Mouse (Mus musculus): ENCODE results near the gene Myom1.
"Not testable (repeated sequence)": the region's sequence is repeated elsewhere in the genome, so short reads cannot be mapped to it uniquely, and the experiment has no call there.

The Myom1 gene

DNA sequence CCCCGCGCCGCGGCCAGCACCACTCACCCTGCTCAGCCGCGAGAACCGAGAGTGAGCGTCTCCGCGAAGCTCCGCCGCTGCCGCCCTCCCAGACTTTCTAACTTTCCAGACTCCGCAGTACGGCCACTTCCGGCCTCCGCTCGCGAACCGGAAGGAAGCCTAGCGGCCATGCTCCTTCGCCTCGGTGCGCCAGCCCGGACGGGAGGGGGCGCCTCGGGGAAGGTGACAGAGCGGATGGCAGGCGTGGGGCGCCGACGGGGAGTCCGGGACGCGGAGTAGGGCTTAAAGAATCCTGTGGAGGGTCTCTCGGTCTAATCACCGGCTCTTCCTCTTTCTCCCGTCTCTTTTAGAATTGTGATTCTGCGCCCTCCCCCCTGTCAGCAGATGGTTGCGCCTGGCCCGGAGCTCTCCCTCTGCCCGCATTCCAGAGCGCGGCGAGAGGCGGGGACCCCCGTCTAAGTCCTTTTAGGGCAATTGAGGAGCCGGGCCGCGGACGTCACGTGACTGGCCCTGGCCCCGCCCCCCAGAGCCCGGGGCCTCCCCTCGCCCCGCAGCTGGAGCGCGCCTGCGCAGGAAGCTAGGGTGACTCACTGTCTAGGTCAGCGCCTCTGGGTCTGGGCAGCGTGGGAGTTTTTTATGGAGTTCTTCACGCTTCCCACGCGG is at the start of gene Myom1:
Gene Myom1 (plus strand): TSS at position 553 of the 663 bp plus-strand sequence.
- DNase-seq (ENCODE audit: low read depth, low spot score), result peak; percentile 89

DNA sequence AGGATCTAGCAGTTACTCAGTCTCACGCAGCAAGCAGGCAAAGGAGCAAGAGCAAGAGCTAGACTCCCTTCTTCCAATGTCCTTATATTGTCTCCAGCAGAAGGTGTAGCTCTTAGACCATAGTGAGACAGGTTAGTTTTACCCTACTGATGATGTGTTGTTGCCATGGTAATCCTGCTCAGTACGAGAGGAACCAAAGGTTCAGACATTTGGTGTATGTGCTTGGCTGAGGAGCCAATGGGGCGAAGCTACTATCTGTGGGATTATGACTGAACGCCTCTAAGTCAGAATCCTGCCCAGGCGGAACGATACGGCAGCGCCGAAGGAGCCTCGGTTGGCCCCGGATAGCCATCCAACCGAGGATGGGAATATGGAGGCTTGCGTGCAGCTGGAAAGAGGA is 38.9 kb upstream of the Myom1 start:
- not testable (repeated sequence) for DNase-seq (ENCODE audit: low read depth, low spot score)

DNA sequence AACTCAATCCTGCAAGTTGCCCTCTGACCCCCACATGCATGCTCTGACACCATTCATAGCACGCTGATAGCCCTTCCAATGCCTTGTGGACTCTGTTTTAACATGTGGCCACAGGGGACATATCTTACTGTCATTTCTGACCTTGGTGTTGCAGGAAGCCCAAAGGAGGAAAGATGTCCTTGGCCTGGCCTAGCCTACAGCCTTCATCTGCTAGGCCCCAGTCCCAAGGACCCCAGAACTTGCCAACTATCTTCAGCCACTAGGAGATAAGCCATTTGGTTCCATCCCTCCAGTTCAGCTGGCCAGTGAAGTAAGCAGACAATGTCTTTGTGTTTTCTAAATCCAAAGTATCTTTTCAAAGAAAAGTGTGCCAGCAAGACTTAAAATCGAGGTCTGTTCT is 37.2 kb upstream of the Myom1 start:
- no peak for DNase-seq (ENCODE audit: low read depth, low spot score)

DNA sequence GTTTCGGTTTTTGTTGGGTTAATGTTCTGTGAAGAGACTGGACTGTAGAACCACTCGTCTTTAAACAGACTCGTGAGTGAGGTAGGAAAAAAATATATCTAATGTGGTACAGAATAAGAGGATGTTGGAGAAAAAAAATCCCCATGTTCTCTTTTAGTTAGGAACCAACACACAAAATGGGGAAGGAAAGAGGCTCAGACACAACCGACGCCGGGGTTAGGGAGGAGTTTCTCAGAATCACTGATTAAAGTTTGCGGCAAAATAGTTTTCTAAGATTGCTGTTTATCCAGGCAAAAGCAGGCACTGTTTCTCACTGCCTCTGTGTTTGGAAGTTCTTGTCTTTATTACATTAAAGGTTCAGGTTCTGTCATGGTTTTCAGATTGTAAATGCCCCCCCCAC is 36.3 kb upstream of the Myom1 start:
- no peak for DNase-seq (ENCODE audit: low read depth, low spot score)

DNA sequence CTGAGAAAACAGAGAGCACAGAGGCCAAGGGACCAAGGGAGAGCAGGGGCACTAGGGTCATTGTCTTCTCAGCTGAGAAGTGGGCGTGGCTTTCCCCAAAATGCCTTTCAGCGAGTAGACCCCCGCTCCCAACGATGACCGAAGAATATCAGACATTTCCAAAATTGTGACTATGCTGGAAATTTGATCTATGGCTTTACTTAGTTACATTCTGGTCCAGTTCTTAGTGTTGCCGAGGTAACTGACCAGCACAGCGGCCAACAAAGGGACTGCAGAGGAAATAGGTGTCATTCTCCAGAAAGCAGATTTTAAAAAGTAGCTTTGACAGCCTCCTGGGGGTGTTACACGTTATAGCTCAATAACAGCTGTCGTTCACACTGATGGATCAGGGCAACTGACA is 35.2 kb upstream of the Myom1 start:
- no peak for DNase-seq (ENCODE audit: low read depth, low spot score)

DNA sequence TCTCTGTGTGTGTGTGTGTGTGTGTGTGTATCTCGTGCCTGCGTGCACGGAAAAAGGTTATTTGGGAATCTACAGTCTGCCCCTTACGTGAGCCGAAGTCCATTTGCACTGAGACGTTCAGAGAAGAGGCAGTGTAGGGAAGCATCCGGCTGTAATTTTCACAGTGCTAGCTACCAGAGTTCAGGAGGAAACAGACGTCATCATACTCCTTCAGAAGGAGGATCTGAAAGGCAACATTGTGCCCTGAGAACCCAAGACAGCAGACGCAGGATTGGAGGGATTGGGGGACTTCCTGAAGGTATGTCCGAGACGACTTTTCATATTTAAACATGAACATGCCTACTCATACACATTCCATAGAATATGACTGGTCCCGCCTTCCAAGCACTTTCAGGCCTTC is 34.8 kb upstream of the Myom1 start:
- no peak for DNase-seq (ENCODE audit: low read depth, low spot score)

DNA sequence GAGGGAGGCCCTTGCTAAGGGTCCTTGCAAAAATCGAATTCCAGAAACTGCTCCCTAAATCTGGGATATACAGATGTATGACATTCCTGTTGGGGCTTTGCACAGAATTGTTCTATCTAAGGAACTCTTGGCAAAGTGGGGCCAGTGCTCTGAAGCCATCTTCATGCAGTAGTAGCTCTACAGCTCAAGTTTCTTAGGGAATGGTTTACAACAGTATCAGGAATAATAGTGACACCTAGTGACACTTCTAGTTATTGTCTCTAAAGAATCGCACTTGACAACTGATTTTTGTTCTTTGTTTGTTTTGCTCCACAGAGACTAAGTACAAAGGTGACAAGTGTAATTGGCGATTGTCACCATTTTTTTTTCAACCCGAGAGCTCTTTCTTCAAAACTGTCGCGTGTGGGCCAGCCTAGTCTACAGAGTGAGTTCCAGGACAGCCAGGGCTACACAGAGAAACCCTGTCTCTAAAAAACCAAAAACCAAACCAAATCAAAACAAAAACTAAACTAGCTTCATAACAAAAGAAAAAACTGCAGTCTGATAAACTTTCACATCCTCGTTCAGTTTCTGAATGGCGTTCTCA is 33.7 kb upstream of the Myom1 start:
- peak; percentile 26 for DNase-seq (ENCODE audit: low read depth, low spot score)

DNA sequence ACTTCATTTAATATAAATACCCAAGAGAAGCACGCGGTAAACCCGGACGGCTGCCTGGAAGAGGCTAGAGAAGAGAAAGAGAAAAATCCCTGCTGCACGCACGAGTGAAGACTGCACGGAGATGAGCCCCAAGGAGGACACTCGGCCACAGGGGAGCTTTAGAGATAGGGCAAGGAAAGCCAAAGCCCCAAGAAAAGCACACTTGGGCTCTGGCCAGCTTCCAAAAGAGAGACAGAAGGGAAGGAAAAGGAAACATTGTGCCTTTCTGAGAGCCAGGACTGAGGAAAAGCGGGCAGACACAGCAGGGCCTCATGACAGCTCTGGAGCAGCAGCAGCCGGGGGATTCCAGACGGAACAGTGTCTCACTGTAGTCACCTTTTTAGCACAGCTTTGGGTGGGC is 31.2 kb upstream of the Myom1 start:
- no peak for DNase-seq (ENCODE audit: low read depth, low spot score)

DNA sequence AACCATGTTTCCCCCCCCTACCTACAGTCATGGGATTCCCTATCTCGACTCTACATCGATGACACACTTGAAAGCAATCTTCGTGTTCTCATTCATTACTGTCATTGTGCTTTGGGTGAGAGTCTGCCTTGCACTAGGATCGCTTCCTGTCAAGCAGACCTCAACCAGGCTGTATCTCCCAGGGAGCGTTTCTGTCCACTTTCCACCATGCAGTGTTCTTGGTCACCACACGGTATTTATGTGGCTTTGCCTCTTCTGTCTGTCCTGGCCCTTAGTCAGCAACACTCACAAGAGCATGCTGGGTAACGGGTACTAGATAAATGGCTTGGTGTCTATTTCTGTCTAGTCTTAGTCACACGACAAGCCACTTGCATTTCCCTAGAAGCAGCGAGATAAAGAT is 29.0 kb upstream of the Myom1 start:
- DNase-seq (ENCODE audit: low read depth, low spot score), result no peak

DNA sequence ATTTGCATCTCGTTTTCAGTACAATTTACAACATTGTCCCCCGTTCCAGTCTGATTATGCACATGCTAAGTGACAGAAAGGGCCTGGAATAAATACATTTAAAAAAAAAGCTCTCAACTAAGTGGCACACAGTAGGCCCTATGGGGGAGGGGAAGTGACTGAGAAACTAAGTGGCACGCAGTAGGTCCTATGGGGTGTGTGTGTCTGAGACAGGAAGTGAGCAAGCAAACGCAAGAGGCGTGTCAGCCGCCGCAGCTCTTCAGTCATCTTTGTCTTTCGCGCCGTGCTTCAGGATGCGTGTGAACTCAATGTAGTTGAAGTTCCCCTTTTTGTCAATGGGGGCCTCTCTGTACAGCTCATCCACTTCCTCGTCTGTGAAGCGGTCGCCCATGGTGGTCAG is 28.4 kb upstream of the Myom1 start:
- not testable (repeated sequence) for DNase-seq (ENCODE audit: low read depth, low spot score)

DNA sequence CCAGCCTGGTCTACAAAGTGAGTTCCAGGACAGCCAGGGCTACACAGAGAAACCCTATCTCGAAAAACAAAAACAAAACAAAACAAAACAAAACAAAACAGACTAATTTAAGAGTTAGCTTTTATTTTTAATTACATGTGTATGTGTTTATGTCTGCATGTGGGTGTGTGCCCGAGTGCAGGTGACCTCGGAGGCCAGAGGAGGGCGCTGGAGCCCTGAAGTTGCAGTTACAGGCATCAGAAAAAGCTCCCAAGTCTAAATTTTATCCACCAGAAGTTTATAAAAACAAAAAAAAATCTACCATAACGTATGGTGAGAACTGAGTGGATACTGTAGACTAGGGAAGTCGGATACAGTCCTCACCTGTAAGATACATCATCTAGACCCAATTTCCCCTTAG is 24.6 kb upstream of the Myom1 start:
- no peak for DNase-seq (ENCODE audit: low read depth, low spot score)

DNA sequence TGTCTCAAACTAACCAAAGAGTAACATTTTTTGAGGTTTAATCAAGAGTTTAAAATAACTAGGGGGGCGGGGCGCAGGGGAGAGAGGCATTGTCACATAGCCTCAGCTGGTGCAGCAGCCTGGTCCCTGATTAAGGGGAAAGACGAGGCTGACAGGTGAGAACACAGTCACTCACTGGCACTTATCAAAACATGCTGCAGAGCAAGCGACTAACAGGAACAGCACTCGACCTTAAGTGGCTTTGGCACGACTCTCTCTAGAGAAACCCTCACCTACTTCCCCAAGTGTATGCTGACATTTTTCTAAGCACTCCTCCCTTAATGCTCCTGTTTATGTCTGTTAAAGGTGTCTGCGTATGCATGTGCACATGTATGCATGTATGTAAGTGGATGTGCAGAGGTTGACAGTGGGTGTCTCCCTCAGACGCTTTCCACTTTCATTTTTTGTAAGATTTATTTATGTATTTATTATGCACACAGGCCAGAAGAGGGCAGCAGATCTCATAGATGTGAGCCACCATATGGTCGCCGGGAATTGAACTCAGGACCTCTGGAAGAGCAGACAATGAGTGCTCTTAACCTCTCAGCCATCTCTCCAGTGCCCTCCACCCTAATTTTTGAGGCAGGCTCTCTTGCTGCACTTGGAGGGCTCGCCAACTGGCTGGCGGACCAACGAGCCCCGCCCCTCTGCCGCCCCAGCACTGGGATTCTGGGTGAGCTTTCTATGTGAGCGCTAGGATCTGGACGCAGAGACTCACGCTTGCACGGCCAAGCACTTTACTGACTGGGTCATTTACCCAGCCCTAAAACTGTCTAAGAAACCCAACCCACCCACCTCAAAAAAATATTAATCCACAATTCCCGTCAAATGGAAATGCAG is 22.8 kb upstream of the Myom1 start:
- no peak for DNase-seq (ENCODE audit: low read depth, low spot score)

DNA sequence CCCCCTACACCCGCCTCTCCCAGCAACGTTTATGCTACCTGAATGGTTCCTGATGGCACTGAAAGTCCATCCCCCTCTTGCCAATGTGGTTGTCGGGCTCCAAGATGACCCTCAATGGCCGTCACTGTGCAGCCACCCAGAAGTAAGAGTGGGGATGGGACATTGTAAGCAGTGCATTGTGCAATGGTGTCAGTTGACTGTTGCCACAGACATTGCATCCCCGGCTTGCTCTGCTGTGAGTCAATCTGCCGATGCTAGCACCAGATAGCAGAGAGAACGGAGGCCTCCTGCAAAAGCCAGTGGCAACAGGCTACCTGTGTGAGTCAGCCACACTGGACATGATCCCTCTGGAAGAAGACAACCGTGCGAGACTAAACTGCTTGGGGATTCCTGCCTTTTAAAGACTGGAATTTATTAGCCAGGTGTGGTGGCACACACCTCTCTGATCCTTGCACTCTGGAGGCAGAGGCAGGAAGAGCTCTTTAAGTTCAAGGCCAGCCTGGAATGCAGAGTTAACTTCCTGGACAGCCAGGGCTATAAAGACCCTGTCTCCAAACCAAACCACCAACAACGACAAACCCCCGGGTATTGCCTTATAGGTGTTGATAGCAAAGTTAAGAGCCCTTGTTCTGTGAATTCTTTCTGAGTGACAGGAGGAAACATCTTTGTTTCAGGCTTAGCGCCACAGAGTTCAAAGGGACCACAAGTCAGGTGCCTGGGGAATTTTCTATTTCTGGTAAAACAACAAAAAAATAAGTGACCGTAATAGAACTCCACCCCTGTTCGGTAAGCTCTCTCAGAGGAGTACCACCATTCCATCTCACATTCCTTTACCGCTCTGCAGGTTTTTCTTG is 16.7 kb upstream of the Myom1 start:
- DNase-seq (ENCODE audit: low read depth, low spot score), result no peak

DNA sequence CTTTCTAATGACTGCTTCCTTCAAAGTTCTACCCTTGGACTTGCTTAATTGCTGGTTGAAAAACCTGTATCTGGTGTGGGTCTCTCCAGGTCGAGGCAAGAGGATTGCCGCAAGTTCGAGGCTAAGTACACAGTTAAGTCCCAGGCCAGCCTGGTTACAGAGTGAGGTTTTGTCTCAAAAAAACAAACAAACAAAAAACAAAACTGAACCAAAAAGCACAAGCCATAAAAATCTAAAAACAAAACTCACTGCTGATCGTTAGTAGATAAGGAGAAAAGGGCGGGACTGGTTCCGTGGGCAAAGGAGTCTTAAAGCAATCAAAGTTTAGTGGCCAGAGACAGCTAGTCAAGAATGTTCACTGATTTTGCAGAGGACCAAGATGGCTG is 16.1 kb upstream of the Myom1 start:
- no peak for DNase-seq (ENCODE audit: low read depth, low spot score)

DNA sequence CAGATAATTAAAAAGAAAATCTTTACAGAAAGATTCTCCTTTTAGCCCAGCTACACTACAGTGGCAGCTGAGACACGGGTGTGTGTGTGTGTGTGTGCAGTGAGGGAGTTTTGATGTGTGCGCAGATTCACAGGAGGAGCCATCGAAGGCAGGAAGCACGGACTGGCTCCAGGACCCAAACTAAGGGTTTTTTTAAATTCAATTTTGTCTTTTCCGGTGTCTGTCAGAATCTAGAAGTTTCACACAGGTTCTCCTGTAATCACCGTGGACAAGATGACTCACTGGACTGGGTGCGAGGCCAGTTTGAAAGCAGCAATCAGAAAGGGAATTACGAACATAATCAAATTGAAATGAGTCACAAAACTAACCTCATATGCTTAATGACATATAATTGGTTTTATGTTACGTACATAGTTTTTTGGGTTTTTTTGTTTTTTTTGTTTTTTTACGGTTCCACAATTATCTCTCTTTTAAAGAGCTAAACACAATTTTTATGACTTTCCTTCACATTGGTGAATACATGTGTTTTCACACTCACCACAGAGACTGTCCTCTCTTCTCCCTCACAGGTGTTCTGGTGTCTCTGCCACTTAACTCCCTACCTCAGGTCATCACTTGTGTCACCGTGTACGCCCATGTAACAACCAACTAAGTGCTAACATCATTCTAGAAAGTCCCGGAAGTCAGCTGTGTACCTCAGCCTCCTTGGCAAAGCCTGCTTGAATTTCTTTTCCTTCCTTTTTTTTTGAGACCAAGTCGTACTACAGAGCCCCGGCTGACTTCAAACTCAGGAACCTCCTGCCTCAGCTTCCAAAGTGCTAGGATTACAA is 15.4 kb upstream of the Myom1 start:
- no peak for DNase-seq (ENCODE audit: low read depth, low spot score)

DNA sequence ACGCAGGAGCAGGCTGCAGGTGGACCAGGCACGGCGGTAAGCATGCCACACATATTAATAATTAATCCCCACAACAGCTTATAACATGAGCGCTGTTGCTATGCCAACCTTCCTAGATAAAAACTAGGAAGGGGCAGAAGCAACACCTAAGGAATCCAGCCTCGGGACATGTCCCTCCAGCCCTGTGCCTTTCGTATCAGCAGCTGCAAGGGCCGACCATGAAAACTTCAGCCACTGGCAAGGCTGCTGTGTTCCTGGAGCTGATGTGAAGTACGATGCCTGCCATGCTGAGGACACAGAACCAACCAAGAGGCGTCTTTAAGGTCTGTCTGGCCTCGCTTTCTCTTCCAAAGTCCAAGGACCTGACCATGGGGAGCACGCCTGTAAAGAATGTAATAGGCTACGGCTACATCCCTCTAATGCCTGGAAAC is 14.1 kb upstream of the Myom1 start:
- no peak for DNase-seq (ENCODE audit: low read depth, low spot score)

DNA sequence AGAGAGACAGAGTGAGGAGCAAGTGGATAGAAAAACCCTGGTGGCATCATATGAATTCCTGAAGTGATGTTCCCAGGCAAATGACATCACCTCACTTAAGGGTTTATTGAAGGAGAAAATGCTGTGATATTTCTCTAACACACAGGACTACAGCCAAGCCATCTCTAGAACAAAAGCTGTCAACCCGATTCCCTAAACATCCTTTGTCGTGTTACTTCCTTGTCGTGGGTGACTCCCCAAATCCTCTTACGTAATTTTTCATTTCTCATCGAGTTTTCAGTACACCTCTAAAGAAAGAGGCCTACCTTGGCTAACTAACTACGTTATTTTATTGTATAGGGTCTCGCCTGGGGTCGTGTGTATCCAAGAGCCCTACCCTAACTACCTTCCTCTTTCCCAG is 13.0 kb upstream of the Myom1 start:
- no peak for DNase-seq (ENCODE audit: low read depth, low spot score)

DNA sequence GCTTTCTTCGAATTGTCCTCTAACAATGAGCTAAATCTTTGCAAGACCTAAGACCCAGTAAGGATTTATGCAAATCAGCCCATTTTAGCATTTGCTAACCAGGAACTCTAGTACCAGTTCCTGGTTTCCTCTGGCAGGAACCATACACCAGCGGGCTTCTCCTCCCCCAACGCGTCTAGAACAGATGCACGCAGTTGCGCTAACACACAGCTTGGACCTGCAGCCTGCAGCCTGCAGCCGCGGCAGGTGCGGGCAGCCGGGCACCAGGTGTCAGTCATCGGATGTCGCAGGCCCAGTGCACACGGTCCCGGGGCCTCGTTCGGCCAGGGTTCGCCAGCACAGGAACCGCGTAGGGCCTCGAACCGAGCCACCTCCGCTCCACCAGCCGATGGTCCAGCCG is 12.4 kb upstream of the Myom1 start:
- peak; percentile 49 for DNase-seq (ENCODE audit: low read depth, low spot score)

DNA sequence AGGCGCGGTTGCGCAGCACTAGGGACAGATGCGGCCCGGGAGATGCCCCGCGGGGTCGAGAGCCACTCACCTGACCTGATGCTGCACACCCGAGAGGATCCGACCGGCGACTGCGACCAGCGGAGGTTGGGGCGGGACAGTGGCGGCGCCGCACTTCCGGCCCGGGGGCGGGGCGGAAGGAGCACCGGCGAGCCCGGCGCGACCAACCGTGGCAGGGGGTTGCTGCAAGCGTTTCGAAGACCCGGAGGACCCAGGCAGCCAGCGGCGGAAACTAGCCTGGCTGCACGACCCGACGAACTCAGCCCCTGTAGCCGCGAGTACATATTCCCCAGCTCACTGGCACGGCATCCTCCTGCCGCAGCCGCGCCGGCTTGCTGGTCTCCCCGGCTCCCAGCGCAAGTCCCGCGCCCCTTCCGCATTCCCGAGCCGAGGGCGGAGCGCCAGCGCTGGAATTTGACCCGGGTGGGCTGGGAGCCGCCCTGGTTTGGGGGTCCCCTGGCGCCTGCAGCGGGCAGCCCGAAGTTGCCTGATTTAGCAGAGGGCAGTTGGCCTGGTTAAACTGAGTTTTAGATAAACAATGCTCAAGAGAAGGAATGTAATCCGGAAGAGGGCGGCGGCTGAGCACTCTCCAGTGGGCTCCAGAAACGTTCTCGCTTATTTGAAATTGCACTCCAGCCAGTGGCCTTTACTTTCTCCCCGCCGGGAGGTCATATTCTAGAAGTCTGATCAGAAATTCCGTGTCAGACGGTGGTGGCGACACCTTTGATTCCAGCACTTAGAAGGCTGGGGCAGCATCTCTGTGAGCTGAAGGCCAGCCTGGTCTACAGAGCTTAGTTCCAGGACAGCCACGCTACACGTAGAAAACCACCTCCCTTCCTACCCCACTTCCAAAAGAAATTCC is 11.8 kb upstream of the Myom1 start:
- peak; percentile 65 for DNase-seq (ENCODE audit: low read depth, low spot score)
